Mouse (Mus musculus) stomach, embryonic 14.5 days (tissue): ENCODE data around the gene Lyzl4. TPM values are rescaled to one million over a fixed set of nuclear protein-coding genes. Genes with fewer than 3 reads are reported as not detected.

Experiments
- ATAC-seq: fragments of 200-750 bp; cut with Nextera tagmentation; 2 replicates; pipeline ENCODE4 v1.8.0; 2017; ENCODE audit warnings: low read depth, moderate TSS enrichment; ENCODE audit not compliant: insufficient number of reproducible peaks, insufficient read depth, low FRiP score
- H3K27ac ChIP-seq: fragments of 300-500 bp; sonication (generic); 2 replicates; pipeline ENCODE4 v1.5.1; 2014; ENCODE audit warnings: mild to moderate bottlenecking, low read length, moderate library complexity, mixed read lengths
- H3K27me3 ChIP-seq: fragments of 300-500 bp; sonication (generic); 2 replicates; pipeline ENCODE4 v1.6.1; 2014; ENCODE audit warnings: low read length, control low read depth, mixed read lengths; ENCODE audit not compliant: control insufficient read depth, insufficient read depth
- H3K36me3 ChIP-seq: fragments of 300-500 bp; sonication (generic); 2 replicates; pipeline ENCODE4 v1.6.1; 2014; ENCODE audit warnings: mild to moderate bottlenecking, control low read depth, low read length, moderate library complexity, mixed read lengths; ENCODE audit not compliant: control insufficient read depth, insufficient read depth
- H3K4me1 ChIP-seq: fragments of 300-500 bp; sonication (generic); 2 replicates; pipeline ENCODE4 v1.6.1; 2014; ENCODE audit warnings: low read length, control low read depth, mixed read lengths; ENCODE audit not compliant: control insufficient read depth, insufficient read depth
- H3K4me2 ChIP-seq: fragments of 300-500 bp; sonication (generic); replicated peaks from 2 replicates; pipeline ENCODE4 v1.6.1; 2014; ENCODE audit warnings: low read depth, low read length, control low read depth
- H3K4me3 ChIP-seq: fragments of 300-500 bp; sonication (generic); 2 replicates; pipeline ENCODE4 v1.5.1; 2014; ENCODE audit warnings: low read depth, low read length, control low read depth
- H3K9ac ChIP-seq: fragments of 300-500 bp; sonication (generic); replicated peaks from 2 replicates; pipeline ENCODE4 v1.6.1; 2014; ENCODE audit warnings: low read depth, mild to moderate bottlenecking, control low read depth, low read length, moderate library complexity, mixed read lengths
- H3K9me3 ChIP-seq: fragments of 300-500 bp; sonication (generic); 2 replicates; pipeline ENCODE4 v1.6.1; 2016; ENCODE audit warnings: low read depth, low read length, control low read depth; ENCODE audit not compliant: control insufficient read depth
- WGBS: fragments of 180-500 bp; shearing (Covaris S2); extraction: QIAGEN DNeasy Blood & Tissue Kit; methylation state at CpG from one replicate; pipeline ENCODE4 v1.1.7; 2014; 5-methylcytosine and 5-hydroxymethylcytosine counted together
- polyA plus RNA-seq: library from polyadenylated mRNA; unstranded; fragments of >200 nt; fragmentation: Nextera tagmentation; extraction: Ambion mirVana; gene quantifications from 2 replicates; pipeline ENCODE4 v1.2.1, GENCODE M21; 2014

The Lyzl4 gene
- polyA plus RNA-seq, 1 experiment from 2014 or later, result 0.55 TPM

GRCm38 (mm10) chr9:121630627-121631026 is 11.3 kb downstream of the Lyzl4 start:
- 97% methylated on average over 1 of the region's 1 CpGs for WGBS
- Histone ChIP-seq H3K27ac (no peak overlapping the region), H3K4me3 (no peak overlapping the region)

DNA sequence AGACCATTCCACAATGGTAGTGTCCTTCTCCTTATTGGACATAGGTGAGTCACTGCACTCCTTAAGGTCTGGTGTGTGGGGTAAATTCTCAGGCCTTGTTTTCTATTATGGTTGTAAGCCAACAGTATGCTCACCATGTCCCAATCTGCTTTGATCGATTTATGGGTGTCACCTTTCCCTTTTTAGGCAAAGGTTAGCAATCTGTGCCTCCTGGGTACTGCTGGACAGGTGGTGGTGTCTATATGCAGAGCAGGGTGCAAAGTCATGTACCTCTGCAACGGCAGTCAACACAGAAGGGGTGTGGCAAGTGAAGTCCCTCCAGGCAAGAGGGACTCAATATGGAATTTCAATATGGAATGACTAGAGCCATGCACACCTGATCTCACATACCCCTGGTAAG is 17.0 kb downstream of the Lyzl4 start:
- H3K27ac ChIP-seq, result no peak overlapping the region
- H3K4me2 ChIP-seq, result no peak overlapping the region
- WGBS, result 78% methylated on average over 2 of the region's 2 CpGs
- ATAC-seq, result no peak
- no peaks in the 10 kb centered on the region for H3K9me3 ChIP-seq
- no peak overlapping the region for H3K4me3 ChIP-seq
- H3K27me3 ChIP-seq, result no peaks in the 10 kb centered on the region
- H3K36me3 ChIP-seq, result no peaks in the 10 kb centered on the region
- no peak overlapping the region for H3K9ac ChIP-seq
- H3K4me1 ChIP-seq, result no peaks in the 10 kb centered on the region

More at GRCm38 (mm10) chr9:121630627-121631026, 11.3 kb downstream of the Lyzl4 start:
- no peaks in the 10 kb centered on the region for H3K9me3 ChIP-seq
- ATAC-seq, result no peak
- H3K27me3 ChIP-seq, result no peaks in the 10 kb centered on the region
- no peak overlapping the region for H3K4me2 ChIP-seq
- H3K9ac ChIP-seq, result no peak overlapping the region
- no peaks in the 10 kb centered on the region for H3K4me1 ChIP-seq
- no peaks in the 10 kb centered on the region for H3K36me3 ChIP-seq

DNA sequence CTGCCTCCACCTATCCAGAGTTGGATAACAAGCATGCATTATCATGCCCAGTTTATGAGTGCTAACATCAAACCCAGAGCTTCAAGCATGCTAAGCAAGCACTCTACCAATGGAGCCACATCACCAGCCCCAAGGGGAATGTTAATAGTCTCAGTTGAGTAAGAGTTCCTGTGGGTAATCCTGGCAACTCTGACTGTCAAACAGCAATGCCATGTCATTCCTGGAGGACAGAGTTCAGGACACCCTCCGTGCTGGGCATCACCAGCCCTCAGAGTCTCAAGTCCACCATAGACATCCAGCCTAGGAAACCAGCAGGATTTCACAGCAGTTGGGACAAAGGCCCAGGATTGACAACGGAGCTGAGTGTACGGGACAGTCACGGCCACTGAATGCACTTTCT is 18.7 kb downstream of the Lyzl4 start:
- Histone ChIP-seq H3K36me3 (no peaks in the 10 kb centered on the region), H3K9me3 (no peaks in the 10 kb centered on the region), H3K4me1 (no peaks in the 10 kb centered on the region), H3K4me3 (no peak overlapping the region), H3K27me3 (no peaks in the 10 kb centered on the region), H3K27ac (no peak overlapping the region), H3K4me2 (no peak overlapping the region), H3K9ac (no peak overlapping the region)
- 85% methylated on average over 4 of the region's 4 CpGs for WGBS
- no peak for ATAC-seq

GRCm38 (mm10) chr9:121619441-121619840 is 22.5 kb downstream of the Lyzl4 start:
- no peak for ATAC-seq
- WGBS, result 47% methylated on average over 7 of the region's 7 CpGs

DNA sequence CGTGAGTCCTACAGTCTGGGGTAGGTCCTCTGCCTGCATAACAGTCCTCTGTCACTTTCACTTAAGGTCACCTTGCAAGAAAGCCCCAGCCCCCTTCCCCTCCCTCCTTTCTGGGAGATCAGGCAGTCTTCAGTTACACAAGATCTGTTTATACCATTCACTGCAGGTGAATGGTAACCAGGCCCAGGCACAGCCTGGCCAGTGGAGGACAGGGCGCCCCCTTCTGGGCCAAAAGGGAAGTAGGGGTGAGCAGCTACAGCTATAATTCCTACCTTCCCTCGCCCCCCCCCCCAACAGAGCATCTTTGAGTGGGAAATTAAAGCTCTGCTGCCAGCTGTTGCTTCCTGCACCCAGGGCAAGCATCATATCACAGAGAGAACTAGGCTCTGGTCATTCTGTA is 25.4 kb downstream of the Lyzl4 start:
- no peaks in the 10 kb centered on the region for H3K9me3 ChIP-seq
- H3K9ac ChIP-seq, result no peak overlapping the region
- no peaks in the 10 kb centered on the region for H3K4me1 ChIP-seq
- no peaks in the 10 kb centered on the region for H3K36me3 ChIP-seq
- no peak for ATAC-seq
- 65% methylated on average over 3 of the region's 3 CpGs for WGBS
- H3K27ac ChIP-seq, result no peak overlapping the region
- no peak overlapping the region for H3K4me3 ChIP-seq
- no peaks in the 10 kb centered on the region for H3K27me3 ChIP-seq
- no peak overlapping the region for H3K4me2 ChIP-seq

More at GRCm38 (mm10) chr9:121619441-121619840, 22.5 kb downstream of the Lyzl4 start:
- Histone ChIP-seq H3K27me3 (no peaks in the 10 kb centered on the region), H3K9me3 (no peaks in the 10 kb centered on the region), H3K9ac (no peak overlapping the region), H3K4me1 (no peaks in the 10 kb centered on the region), H3K27ac (no peak overlapping the region), H3K4me3 (no peak overlapping the region), H3K36me3 (no peaks in the 10 kb centered on the region), H3K4me2 (no peak overlapping the region)

DNA sequence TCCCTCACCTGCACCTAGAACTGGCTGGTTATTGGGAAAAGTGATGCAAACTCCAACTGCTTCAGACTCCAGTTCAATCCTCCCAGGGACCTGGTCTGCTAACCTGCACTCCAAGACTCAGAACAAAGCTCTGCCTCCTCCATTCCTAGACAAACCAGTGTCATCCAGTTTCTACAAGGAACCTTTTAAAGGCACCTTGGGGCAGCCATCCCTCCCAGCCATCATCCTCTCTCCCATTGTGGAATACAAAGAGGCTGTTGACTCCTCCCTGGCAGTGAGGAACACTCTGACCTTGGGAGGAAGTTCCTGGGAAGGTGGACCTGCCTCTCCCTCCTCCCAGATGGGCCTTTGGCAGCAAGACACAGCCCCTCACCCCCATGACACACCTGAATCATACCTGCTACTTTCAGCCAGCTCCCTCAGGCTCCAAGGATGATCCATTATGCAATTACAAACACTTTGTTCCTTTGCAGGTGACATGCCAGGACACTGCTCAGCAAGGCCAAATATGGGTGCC is 27.6 kb downstream of the Lyzl4 start:
- Histone ChIP-seq H3K9ac (no peak overlapping the region), H3K27ac (no peak overlapping the region), H3K27me3 (no peaks in the 10 kb centered on the region), H3K36me3 (no peaks in the 10 kb centered on the region), H3K4me2 (no peak overlapping the region), H3K4me1 (no peaks in the 10 kb centered on the region), H3K9me3 (no peaks in the 10 kb centered on the region), H3K4me3 (no peak overlapping the region)
- ATAC-seq, result no peak

DNA sequence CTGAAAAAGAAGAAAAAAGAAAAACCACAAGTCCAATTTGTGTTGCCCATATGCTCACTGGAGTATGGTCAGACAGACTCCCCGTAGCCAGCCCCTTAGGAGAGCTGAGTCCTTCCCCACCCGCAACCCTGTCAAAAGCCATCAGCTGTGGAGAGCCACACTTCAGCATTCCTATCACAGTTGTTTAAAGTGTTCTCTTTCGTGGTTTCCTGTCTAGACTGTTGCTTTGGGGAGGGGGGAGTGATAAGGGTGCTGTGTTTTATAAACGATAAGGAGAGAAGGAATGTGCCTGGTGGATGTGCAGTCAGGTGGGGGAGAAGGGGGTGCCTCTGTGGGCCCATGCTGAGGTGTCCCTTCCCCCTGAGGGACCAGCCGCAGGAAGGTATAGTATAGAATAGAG is 28.7 kb downstream of the Lyzl4 start:
- Histone ChIP-seq H3K36me3 (no peaks in the 10 kb centered on the region), H3K9ac (no peak overlapping the region), H3K27ac (no peak overlapping the region), H3K4me1 (no peaks in the 10 kb centered on the region), H3K9me3 (no peaks in the 10 kb centered on the region), H3K27me3 (no peaks in the 10 kb centered on the region), H3K4me2 (no peak overlapping the region), H3K4me3 (no peak overlapping the region)
- WGBS, result 35% methylated on average over 5 of the region's 5 CpGs
- ATAC-seq, result no peak

DNA sequence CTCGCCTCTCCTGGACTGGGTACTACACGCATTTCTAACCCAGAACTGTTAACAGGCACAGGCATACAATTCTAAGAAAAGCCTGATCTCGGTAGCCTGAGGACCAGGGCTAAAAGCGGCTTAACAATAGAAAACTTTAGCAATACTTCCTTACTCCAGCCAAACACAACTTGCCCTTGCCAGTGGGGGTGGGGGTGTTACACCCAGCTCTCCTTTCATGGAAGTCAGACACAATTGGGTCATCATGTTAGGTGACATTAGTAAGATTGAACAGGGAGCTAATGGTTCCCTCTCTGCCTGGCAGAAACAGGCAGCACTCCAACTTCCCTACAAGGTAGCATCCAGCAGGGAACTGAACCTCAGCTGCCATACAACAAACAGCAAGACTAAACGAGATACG is 32.5 kb downstream of the Lyzl4 start:
- Histone ChIP-seq H3K9ac (no peak overlapping the region), H3K4me2 (no peak overlapping the region), H3K27me3 (no peaks in the 10 kb centered on the region), H3K4me3 (no peak overlapping the region), H3K36me3 (no peaks in the 10 kb centered on the region), H3K9me3 (no peaks in the 10 kb centered on the region), H3K27ac (no peak overlapping the region), H3K4me1 (no peaks in the 10 kb centered on the region)
- ATAC-seq, result no peak
- WGBS, result 69% methylated on average over 6 of the region's 6 CpGs

DNA sequence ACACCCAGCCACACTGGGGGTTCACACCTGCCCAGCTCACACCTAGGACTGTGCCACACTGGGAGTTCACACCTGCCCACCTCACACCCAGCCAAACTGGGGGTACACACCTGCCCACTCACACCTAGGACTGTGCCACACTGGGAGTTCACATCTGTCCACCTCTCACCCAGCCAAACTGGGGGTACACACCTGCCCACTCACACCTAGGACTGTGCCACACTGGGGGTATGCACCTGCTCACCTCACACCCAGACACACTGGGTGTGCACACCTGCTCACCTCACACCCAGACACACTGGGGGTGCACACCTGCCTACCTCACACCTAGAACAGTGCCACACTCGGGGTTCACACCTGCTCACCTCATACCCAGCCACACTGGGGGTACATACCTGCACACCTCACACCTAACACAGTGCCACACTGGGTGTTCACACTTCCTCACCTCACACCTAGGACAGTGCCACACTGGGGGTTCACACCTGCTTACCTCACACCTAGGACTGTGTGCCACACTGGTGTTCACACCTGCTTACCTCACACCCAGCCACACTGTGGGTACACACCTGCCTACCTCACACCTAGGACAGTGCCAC is 35.3 kb downstream of the Lyzl4 start:
- H3K27ac ChIP-seq, result no peak overlapping the region
- no peak overlapping the region for H3K4me2 ChIP-seq
- H3K9me3 ChIP-seq, result no peaks in the 10 kb centered on the region
- WGBS, result 48% methylated on average over 1 of the region's 1 CpGs
- no peaks in the 10 kb centered on the region for H3K4me1 ChIP-seq
- no peak overlapping the region for H3K4me3 ChIP-seq
- no peaks in the 10 kb centered on the region for H3K36me3 ChIP-seq
- ATAC-seq, result peak; percentile 35
- H3K27me3 ChIP-seq, result no peaks in the 10 kb centered on the region
- no peak overlapping the region for H3K9ac ChIP-seq
